24 mouse cellular contexts compared by ENCODE assay signal in the genomic region with DNA sequence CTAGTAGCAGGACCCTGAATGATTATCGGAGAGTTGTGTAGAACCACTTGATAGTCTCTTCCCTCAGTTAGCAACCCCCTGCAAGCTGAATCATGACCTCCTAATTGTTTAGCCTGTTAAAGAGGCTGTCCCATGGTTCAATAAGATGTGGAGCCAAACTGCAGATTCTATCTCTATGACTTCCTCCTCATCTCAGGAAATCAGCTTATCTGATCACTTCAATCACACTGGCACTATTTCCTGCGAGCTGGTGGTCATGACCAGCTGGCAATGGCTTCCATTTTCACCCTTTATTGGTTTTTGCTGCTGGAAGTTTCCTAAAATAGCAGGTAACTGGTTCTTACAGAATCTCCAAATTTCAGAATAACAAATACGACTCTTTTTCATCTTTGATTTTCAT. TPM values are rescaled to one million over a fixed set of nuclear protein-coding genes. Genes with fewer than 3 reads are reported as not detected.
DNase-seq lines count a peak whose midpoint lies in the region; ATAC-seq and TF ChIP-seq lines count a peak whose summit lies in the region.
"Had no signal": no experiment of that assay in that cellular context is flagged by ENCODE, and none has a peak within 500 bp of the region (broad histone marks: within the 10 kb centered on the region; RNA-seq: fewer than 3 reads in every experiment).

No protein-coding gene starts in this region.

- peak overlapping the region; percentile 28; the same call in 1 of the 2 replicates for H3K27ac ChIP-seq in layer of hippocampus, adult 2 months
- H3K27ac ChIP-seq in forebrain, embryonic 15.5 days (replicated peaks): no peak overlapping the region
- H3K27ac ChIP-seq: embryonic facial prominence, embryonic 15.5 days; heart, adult 2 months; heart, embryonic 15.5 days; hindbrain, embryonic 13.5 days; hindbrain, postnatal 0 days had no signal

- no peak overlapping the region for H3K9ac ChIP-seq in forebrain, embryonic 15.5 days (replicated peaks)
- H3K9ac ChIP-seq: embryonic facial prominence, embryonic 15.5 days; forebrain, postnatal 0 days; heart, embryonic 15.5 days; hindbrain, embryonic 13.5 days had no signal

- WGBS in forebrain, embryonic 15.5 days: 90% methylated on average over 3 of the region's 3 CpGs

- TF ChIP-seq CTCF in layer of hippocampus, adult 2 months (conservative IDR thresholded peaks at IDR 0.05): no peak

- H3K4me2 ChIP-seq in forebrain, embryonic 15.5 days (replicated peaks): no peak overlapping the region
- H3K4me2 ChIP-seq: embryonic facial prominence, embryonic 15.5 days; heart, embryonic 11.5 days; heart, embryonic 15.5 days; hindbrain, embryonic 13.5 days had no signal

- peaks cover 5% of the 10 kb centered on the region; the same call in 1 of the 2 replicates for H3K4me1 ChIP-seq in forebrain, embryonic 15.5 days

- DNase-seq in layer of hippocampus, adult 2 months (ENCODE audit: low spot score in 2 of 2): no peak
- DNase-seq in layer of hippocampus, adult 9-10 months (ENCODE audit: low spot score): no peak
- DNase-seq in T-cell, adult 2 months (ENCODE audit: low spot score): peak; percentile 36
- DNase-seq in adrenal gland, postnatal 4 days (ENCODE audit: low spot score in 2 of 2): no peak
- DNase-seq in cerebellum, postnatal 4 days (ENCODE audit: low spot score in 2 of 2): no peak
- DNase-seq: adrenal gland, postnatal 14 days; cerebellum, adult 18-20 months; cerebellum, adult 9-11 months; cerebellum, postnatal 36 days; embryo, embryonic 11 days; forebrain, postnatal 0 days; gastrocnemius, postnatal 14 days; heart, adult 2 months; heart, postnatal 14 days had no signal

- H3K9me3 ChIP-seq in forebrain, embryonic 15.5 days: no peaks in the 10 kb centered on the region
- H3K9me3 ChIP-seq: embryonic facial prominence, embryonic 15.5 days; G1E; heart, embryonic 15.5 days; hindbrain, embryonic 13.5 days had no signal

- no peaks in the 10 kb centered on the region for H3K27me3 ChIP-seq in forebrain, embryonic 15.5 days
- H3K27me3 ChIP-seq: embryonic facial prominence, embryonic 15.5 days; heart, embryonic 15.5 days; hindbrain, embryonic 13.5 days had no signal

- peak; percentile 73 for ATAC-seq in inflammation-experienced regulatory T-cells, adult 6 months
- no peak for ATAC-seq in forebrain, embryonic 15.5 days (replicated peaks)
- ATAC-seq: forebrain, postnatal 0 days; hindbrain, postnatal 0 days; intestine, embryonic 16.5 days had no signal

- H3K36me3 ChIP-seq in forebrain, embryonic 15.5 days: no peaks in the 10 kb centered on the region
- H3K36me3 ChIP-seq: embryonic facial prominence, embryonic 15.5 days; G1E; heart, embryonic 15.5 days; hindbrain, embryonic 13.5 days had no signal

- H3K4me3 ChIP-seq in layer of hippocampus, adult 2 months: no peak overlapping the region
- no peak overlapping the region for H3K4me3 ChIP-seq in forebrain, embryonic 15.5 days
- H3K4me3 ChIP-seq: embryonic facial prominence, embryonic 15.5 days; erythroblast, embryonic 14.5 days; heart, adult 2 months; heart, embryonic 15.5 days; hindbrain, embryonic 13.5 days had no signal

RNA-seq across cellular contexts. Expression of gene Galm, which starts 18.5 kb away (rescaled TPM):
- 1 to 10 TPM; 3.8 to 5.4 TPM for total RNA-seq in layer of hippocampus, adult 2 months (2021)
- 10 to 100 TPM; 36.2 to 50.6 (median 42.1) TPM for polyA plus RNA-seq in inflammation-experienced regulatory T-cells, adult 6 months (2017; shearing (Covaris generic))
- 10 to 100 TPM; 14.5 to 16.2 TPM for total RNA-seq in adrenal gland, postnatal 4 days (2021)
- polyA plus RNA-seq in forebrain, embryonic 15.5 days (2015; fragmentation: Nextera tagmentation; extraction: Ambion mirVana): 2.0 and 2.4 TPM in 2 replicates
- total RNA-seq: G1E had no signal
- polyA plus RNA-seq: erythroblast, embryonic 14.5 days; G1E had no signal
